In the genomic region with DNA sequence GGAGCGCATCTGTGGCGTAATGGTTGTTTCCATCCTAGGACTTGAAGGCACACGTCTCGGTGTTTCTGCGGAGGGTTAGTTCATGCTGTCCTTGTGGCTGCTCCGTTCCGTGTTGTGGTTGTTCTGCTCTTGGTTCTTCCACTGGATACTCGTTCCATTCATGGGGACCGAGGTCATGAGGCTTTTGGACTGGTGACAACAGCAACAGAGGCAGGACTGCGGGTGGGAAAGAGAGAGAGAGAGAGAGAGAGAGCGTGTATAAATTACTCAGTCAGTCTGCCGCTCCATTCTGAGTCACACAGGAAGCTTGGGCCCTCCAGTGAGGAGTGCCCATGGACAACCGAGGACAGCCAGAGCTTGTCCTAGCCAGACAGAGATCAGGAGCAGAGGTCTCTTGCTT, we compare ENCODE assay signal across 27 mouse cellular contexts. TPM values are rescaled to one million over a fixed set of nuclear protein-coding genes. Genes with fewer than 3 reads are reported as not detected.
DNase-seq lines count a peak whose midpoint lies in the region; ATAC-seq lines count a peak whose summit lies in the region.
"Had no signal": no experiment of that assay in that cellular context is flagged by ENCODE, and none has a peak within 500 bp of the region (broad histone marks: within the 10 kb centered on the region; RNA-seq: fewer than 3 reads in every experiment).

No protein-coding gene starts in this region.

- H3K27ac ChIP-seq in kidney, embryonic 14.5 days (ENCODE audit: low read depth, low read length), result no peak overlapping the region
- H3K27ac ChIP-seq: embryonic facial prominence, embryonic 13.5 days; forebrain, embryonic 10.5 days; forebrain, embryonic 15.5 days; gastrocnemius, adult 2 months; heart, embryonic 15.5 days; limb, embryonic 12.5 days; liver, embryonic 15.5 days; stomach, postnatal 0 days had no signal

- H3K36me3 ChIP-seq in kidney, embryonic 14.5 days (ENCODE audit: control insufficient read depth, insufficient read depth, low read length), result peaks cover 22% of the 10 kb centered on the region; the same call in 1 of the 2 replicates
- H3K36me3 ChIP-seq: forebrain, embryonic 15.5 days; liver, embryonic 15.5 days had no signal

- no peaks in the 10 kb centered on the region for H3K4me1 ChIP-seq in kidney, embryonic 14.5 days (ENCODE audit: control insufficient read depth, insufficient read depth, low read length)
- H3K4me1 ChIP-seq: forebrain, embryonic 10.5 days; forebrain, embryonic 15.5 days; heart, embryonic 15.5 days; liver, embryonic 15.5 days had no signal

- H3K27me3 ChIP-seq in kidney, embryonic 14.5 days (ENCODE audit: control insufficient read depth, insufficient read depth, low read length), result no peaks in the 10 kb centered on the region
- H3K27me3 ChIP-seq: embryonic facial prominence, embryonic 13.5 days; forebrain, embryonic 15.5 days; heart, embryonic 15.5 days; limb, embryonic 12.5 days; liver, embryonic 15.5 days had no signal

- peak; percentile 65 for DNase-seq in adrenal gland, adult 2 months
- no peak for DNase-seq in adrenal gland, postnatal 4 days (ENCODE audit: low spot score in 2 of 2)
- peak; percentile 38 for DNase-seq in kidney, adult 9 months
- DNase-seq in adrenal gland, postnatal 25 days, result peak; percentile 37
- DNase-seq in kidney, postnatal 36 days, result peak; percentile 34 to 44
- DNase-seq in gastrocnemius, postnatal 25 days, result no peak
- no peak for DNase-seq in gastrocnemius, postnatal 4 days (ENCODE audit: low spot score in 2 of 2)
- DNase-seq: cerebellum, adult 18-20 months; cerebellum, postnatal 10 days; gastrocnemius, adult 2 months; lung, embryonic 14.5 days; lung, postnatal 36 days; right cerebral cortex, adult 18-20 months; right cerebral cortex, postnatal 4 days; thymus, adult 18-20 months; thymus, postnatal 25 days had no signal

- no peak for ATAC-seq in kidney, embryonic 14.5 days (ENCODE audit: low FRiP score, low TSS enrichment)
- ATAC-seq: forebrain, embryonic 15.5 days; hindbrain, embryonic 16.5 days; midbrain, embryonic 16.5 days had no signal

- H3K4me3 ChIP-seq in kidney, embryonic 14.5 days (ENCODE audit: low read length), result no peak overlapping the region
- H3K4me3 ChIP-seq: embryonic facial prominence, embryonic 13.5 days; forebrain, embryonic 10.5 days; forebrain, embryonic 15.5 days; gastrocnemius, adult 2 months; heart, embryonic 15.5 days; limb, embryonic 12.5 days; liver, embryonic 15.5 days had no signal

- no peak overlapping the region for H3K9ac ChIP-seq in kidney, embryonic 14.5 days (ENCODE audit: low read depth, low read length)
- H3K9ac ChIP-seq: embryonic facial prominence, embryonic 13.5 days; forebrain, embryonic 15.5 days; heart, embryonic 15.5 days; limb, embryonic 12.5 days; liver, embryonic 15.5 days; lung, embryonic 14.5 days had no signal

- H3K4me2 ChIP-seq in kidney, embryonic 14.5 days (replicated peaks; ENCODE audit: low read depth, low read length), result no peak overlapping the region
- H3K4me2 ChIP-seq: embryonic facial prominence, embryonic 13.5 days; forebrain, embryonic 15.5 days; heart, embryonic 15.5 days; limb, embryonic 12.5 days; liver, embryonic 15.5 days; lung, embryonic 14.5 days; midbrain, embryonic 11.5 days had no signal

- WGBS in kidney, embryonic 14.5 days, result 86% methylated on average over 13 of the region's 13 CpGs

- no peaks in the 10 kb centered on the region for H3K9me3 ChIP-seq in kidney, embryonic 14.5 days (ENCODE audit: control insufficient read depth, low read length)
- H3K9me3 ChIP-seq: embryonic facial prominence, embryonic 13.5 days; forebrain, embryonic 10.5 days; forebrain, embryonic 15.5 days; heart, embryonic 15.5 days; limb, embryonic 12.5 days; liver, embryonic 15.5 days had no signal

RNA-seq across cellular contexts. Expression of gene Tmem184c, which starts 54.4 kb away (rescaled TPM):
- total RNA-seq in adrenal gland, adult 2 months (2021), result 10 to 100 TPM; 35.6 to 36.9 TPM
- polyA plus RNA-seq in adrenal gland, adult 2 months (2012; rRNA removed), result 10.1 and 10.2 TPM in 2 replicates
- total RNA-seq in adrenal gland, postnatal 4 days (2021), result 10 to 100 TPM; 27.3 to 28.4 TPM
- 29.3 and 43.1 TPM in 2 replicates for polyA plus RNA-seq in kidney, embryonic 14.5 days (2014; fragmentation: Nextera tagmentation; extraction: Ambion mirVana)
- 36.4 and 42.2 TPM in 2 replicates for total RNA-seq in adrenal gland, postnatal 25 days (2021)
- total RNA-seq in gastrocnemius, postnatal 25 days (2021), result 1 to 10 TPM; 9.2 to 9.7 TPM
- total RNA-seq in gastrocnemius, postnatal 4 days (2021), result 10 to 100 TPM; 13.5 to 14.7 TPM

RNA-seq across cellular contexts. Expression of gene Ednra, which starts 59.4 kb away (rescaled TPM):
- 10 to 100 TPM; 20.0 to 22.3 TPM for total RNA-seq in adrenal gland, adult 2 months (2021)
- 5.8 and 7.3 TPM in 2 replicates for polyA plus RNA-seq in adrenal gland, adult 2 months (2012; rRNA removed)
- 10 to 100 TPM; 34.8 to 38.0 TPM for total RNA-seq in adrenal gland, postnatal 4 days (2021)
- polyA plus RNA-seq in kidney, embryonic 14.5 days (2014; fragmentation: Nextera tagmentation; extraction: Ambion mirVana), result 17.6 and 28.9 TPM in 2 replicates
- total RNA-seq in adrenal gland, postnatal 25 days (2021), result 21.0 and 24.3 TPM in 2 replicates
- 1 to 10 TPM; 2.3 to 2.7 TPM for total RNA-seq in gastrocnemius, postnatal 25 days (2021)
- total RNA-seq in gastrocnemius, postnatal 4 days (2021), result 10 to 100 TPM; 16.0 to 17.0 TPM

Comparison
In these comparisons a context has a peak if more than half of its experiments do, and no peak if none do; other contexts are left out.
1. DNase-seq: peak in adrenal gland, adult 2 months (single experiment), kidney, adult 9 months (single experiment), adrenal gland, postnatal 25 days (single experiment) and kidney, postnatal 36 days (2 of 2); none in adrenal gland, postnatal 4 days (0 of 2), gastrocnemius, postnatal 25 days (single experiment) and gastrocnemius, postnatal 4 days (0 of 2).